Mouse (Mus musculus) right cerebral cortex, adult 2 months (tissue): ENCODE results near the gene Hps4.

ENCODE experiments used
- DNase-seq, 2 experiments: peaks; one replicate each; pipeline ENCODE4 v3.0.0; 2021 to 2022; ENCODE audit warnings: low spot score in 2 of 2

The Hps4 gene

DNA sequence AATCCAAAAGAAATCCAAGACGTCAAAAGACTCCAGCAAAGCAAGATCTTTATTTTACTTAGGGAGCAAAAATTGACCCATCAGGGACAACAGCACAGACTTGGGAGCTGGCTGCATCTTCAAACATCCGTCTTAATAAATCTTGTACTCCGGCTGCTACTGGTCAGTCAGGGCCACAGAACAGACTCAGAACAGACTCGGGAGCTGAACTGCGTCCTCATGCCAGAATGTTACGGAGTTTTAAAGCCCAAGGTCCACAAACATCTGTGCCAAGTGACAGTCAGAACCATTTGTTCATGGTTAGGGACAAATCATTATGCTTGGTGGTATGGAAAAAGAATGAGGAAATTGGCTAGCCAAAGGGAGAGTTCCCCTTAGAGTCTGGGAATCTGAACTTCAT lies 19.6 kb upstream of the Hps4 start:
- no peak for DNase-seq

DNA sequence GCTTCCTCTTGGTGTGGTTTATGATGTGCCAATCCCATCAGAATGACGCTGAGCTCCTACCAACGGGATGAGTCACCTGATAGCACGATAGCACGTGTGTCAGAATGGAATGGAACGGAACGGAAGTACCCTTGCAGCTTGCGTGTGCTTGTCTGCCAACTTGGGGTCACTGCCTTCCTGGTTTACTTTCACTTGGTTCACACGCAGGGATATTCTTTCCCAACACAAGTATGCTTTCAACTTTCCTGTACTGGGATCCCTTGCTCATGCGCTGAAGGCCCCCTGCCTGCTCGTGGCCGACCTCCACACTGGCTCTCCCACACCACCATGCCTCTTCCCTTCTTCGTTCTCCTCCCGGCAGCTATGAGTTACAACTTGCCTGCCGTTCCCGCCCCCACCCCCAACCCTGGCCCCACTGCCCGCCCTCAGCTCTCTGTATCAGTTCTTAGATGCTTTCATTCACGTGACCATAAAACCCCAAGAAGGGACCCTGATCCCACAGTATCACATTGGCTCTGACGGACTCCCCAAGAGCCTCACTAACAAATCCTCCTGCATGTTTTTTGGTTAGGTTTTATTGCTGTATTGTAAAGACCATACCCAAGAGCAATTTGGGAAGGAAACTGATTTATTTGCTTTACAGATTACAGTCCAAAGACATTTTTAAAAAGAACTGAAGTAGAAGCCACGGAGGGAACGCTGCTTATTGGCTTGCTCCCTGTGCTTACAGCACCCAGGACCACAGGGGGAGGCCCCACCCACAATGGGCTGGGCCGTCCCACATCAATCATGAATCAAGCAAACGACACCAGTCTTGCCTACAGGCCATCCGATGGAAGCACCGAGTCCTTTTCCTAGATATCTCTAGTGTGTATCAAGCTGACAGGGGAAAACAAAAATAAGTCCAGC lies 18.0 kb upstream of the Hps4 start:
- DNase-seq: no peak

DNA sequence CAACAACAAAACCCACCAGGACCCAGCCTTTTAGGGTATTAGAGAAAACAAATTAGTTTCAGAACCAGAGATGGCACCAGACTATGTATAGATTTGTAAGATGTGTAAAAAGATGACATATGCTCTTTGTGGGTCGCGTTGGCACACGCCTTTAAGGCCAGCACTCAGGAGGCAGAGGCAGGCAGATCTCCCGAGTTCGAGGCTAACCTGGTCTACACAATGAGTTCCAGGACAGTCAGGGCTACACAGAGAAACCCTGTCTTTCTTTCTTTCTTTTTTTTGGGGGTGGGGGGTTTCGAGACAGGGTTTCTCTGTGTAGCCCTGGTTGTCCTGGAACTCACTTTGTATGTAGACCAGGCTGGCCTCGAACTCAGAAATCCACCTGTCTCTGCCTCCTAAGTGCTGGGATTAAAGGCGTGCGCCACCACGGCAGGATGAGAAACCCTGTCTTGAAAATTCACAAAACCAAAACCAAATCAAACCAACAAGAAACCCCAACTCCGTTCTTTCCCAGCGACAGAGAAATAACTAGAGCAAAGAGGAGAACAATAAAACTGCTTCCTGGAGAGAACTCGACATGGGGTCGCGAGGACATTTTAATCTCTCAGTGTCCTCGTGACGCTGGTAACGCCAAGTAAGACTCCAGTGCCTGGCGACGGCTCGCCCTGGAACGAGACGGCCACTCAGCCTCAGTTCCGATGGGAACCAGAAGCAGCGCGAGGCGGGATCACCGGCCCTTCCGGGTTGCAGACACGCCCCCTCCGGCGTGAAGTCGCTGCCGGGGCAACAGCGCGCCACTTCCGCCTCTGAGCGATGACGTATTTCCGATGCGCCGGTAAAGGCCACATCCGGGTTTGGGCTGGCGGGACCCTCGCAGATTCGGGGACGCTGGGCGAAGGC lies 17.1 kb upstream of the Hps4 start, which contains the start of gene Tfip11:
Tfip11 (plus strand) TSS at position 813 of the 900 bp plus-strand sequence.
- DNase-seq: peak; percentile 98

DNA sequence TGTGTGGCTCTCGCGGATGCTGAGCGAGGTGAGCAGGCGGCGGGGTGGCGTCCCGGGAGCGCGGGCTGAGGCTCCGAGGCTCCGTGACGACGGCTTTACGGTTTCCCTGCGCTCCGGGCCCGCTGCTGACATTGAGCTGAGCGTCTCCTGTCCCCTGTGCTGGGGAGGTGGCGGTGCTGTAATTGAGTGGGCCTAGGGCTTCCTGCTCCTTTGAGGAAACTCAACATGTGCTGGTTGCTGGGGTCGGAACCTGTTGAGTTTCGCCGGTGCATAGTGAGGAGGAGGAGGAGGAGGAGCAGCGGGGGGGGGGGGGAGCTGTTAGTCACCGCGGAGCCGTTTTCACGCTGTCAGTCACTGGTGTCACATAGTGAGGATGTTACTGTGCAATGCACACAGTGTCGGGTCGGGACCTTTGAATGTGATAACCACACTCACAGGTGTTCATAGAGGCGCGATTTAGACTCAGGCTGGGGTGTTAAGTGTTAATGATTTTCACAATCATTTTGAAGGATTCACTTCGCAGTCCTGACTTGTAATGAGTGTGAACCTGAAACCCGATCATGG lies 16.4 kb upstream of the Hps4 start:
- DNase-seq: no peak

DNA sequence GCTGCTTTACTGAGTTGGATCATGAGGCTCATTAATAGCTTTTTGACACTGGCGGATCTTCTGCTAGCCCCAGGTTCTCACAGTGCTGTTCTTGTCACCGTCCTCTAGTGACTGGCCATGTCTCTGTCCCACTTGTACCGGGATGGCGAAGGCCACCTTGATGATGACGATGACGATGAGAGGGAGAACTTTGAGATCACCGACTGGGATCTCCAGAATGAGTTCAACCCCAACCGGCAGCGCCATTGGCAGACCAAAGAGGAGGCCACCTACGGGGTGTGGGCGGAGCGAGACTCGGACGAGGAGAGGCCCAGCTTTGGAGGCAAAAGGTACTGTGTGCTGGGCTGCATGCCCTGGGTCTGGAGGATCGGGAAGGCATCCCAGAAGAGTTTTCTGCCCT lies 15.0 kb upstream of the Hps4 start:
- DNase-seq: no peak

DNA sequence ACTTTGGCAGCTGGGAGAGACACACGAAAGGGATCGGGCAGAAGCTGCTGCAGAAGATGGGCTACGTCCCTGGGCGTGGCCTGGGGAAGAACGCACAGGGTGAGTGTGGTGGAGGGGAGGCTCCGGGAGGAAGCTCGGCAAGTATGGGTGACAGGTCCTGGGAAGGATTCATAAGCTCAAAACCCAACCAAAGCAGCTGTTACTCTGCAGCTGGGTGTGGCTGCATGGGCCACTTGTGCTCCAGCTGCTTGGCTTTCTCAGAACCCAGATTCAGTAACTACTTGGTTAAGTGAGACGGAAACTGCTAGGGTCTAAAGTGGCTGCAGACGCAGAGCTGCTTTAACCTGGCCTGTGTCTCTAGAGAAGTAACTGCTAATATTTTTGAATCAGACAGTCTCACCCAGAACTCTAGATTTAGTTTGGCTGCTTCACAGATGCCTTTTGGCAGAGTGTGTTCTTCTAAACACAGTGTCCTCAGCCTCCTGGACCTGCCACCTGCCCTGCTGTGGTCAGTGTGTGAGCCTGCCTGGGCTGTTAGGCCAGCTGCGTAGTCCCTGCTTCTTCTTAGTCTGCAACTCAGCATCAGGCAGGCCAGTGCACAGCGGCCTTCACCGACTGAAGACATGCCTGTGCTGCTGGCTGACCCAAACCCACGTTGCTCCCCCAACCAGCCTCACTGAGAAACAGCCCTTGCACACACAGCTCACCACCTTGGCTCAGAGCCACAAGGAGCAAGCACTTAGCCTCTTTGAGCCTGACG lies 12.9 kb upstream of the Hps4 start:
- DNase-seq: no peak

DNA sequence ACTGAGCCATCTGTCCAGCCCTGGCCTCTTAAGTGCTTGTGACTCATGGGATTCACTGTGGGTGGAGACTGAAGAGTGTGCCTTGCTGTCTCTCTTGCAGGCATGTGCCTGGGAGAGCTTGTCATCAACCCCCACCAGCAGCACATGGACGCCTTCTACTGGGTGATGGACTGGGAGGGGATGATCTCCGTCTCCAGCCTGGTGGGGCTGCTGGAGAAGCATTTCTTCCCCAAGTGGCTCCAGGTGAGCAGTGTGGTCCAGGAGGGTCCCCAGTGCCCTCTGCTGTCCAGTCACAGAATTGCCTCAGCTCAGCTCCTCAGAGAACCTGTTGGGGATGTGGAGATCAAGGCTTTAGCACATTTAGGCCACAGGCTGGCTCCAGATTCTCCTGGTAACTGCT lies 7.4 kb upstream of the Hps4 start:
- peak; percentile 55 for DNase-seq

DNA sequence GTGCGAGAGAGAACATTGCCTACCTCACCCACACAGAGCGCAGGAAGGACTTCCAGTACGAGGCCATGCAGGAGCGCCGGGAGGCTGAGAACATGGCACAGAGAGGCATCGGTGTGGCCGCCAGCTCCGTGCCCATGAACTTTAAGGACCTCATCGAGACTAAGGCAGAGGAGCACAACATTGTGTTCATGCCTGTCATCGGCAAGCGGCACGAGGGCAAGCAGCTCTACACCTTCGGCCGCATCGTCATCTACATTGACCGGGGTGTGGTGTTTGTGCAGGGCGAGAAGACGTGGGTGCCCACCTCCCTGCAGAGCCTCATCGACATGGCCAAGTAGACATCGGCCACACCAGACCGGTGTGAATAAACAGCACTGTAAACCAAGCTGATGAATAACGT lies 5.9 kb upstream of the Hps4 start:
- no peak for DNase-seq

DNA sequence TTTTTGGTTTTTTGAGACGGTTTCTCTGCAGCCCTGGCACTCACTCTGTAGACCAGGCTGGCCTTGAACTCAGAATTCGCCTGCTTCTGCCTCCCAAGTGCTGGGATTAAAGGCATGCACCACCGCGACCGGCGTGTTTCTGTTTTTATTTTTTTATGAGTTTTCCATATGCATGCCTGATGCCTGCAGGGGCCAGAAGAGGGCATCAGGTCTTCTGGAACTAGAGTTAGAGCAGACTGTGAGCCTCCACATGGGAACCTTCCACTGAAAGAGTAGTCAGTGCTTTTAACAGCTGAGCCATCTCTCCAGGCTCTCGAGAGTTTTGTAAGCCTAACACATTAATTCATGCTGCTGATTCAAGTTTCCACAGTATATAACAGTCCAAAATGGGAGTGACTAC lies 3.7 kb upstream of the Hps4 start:
- no peak for DNase-seq

DNA sequence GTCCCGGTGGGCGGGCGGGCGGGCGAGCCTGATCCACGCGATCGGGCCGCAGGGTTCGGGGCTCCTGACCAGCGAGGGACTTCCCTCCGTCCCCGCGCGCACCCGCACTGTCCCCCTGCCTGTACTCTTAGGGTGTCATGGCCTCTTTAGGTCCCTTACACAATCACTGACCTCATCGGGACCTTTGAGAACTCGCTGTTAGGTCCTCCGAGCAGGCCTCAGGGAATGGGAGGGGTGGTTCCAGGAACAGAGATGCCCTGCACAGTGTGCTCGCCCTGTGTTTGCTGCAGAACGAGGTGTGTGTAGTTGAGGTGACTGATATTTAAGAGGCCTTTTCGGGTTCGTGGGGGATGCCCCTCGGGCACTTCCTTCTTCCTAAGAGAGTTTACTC lies 317 bp downstream of the Hps4 start:
- DNase-seq: peak in 1 of 2 experiments; percentile 47

DNA sequence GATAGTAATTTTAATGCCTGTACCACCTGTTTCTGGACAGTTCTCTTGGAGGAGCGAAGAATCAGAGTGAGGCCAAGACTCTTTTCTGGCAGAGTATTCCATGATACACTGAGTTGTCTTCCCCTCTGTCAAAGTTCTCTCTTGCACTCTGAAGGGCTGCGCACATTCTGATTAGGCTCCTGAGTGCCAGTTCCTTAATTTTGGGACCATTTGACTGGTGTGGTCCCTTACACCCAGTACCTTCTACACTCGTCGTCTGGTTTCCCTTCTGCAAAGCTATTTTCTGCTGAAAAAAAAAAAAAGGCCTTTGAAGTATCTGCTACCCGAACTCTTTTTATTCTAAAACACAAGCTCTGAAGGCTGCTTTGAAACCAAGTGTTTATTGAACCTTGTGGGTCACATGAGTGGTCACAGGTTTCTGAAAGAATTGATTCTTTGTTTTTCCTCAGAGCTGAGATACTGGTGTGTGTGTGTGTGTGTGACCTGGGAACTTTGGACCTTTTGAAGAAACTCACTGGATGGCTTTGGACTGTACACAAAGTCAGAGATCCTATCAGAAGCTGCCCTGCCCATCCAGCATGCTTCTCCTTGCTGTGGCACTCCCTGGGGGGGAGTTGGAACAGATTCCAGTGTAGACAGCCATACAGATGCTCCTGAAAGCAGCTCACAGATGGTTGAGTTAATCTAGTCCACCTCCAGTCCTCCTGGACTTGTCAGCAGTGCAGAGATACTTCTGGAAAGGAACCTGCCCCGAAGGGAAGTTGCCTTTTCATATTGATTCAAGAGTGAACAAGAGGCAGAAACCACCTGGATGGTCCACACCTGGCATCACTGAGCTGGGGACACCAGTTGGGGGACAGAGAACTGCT lies 1.4 kb downstream of the Hps4 start:
- peak; percentile 56 to 58 for DNase-seq

DNA sequence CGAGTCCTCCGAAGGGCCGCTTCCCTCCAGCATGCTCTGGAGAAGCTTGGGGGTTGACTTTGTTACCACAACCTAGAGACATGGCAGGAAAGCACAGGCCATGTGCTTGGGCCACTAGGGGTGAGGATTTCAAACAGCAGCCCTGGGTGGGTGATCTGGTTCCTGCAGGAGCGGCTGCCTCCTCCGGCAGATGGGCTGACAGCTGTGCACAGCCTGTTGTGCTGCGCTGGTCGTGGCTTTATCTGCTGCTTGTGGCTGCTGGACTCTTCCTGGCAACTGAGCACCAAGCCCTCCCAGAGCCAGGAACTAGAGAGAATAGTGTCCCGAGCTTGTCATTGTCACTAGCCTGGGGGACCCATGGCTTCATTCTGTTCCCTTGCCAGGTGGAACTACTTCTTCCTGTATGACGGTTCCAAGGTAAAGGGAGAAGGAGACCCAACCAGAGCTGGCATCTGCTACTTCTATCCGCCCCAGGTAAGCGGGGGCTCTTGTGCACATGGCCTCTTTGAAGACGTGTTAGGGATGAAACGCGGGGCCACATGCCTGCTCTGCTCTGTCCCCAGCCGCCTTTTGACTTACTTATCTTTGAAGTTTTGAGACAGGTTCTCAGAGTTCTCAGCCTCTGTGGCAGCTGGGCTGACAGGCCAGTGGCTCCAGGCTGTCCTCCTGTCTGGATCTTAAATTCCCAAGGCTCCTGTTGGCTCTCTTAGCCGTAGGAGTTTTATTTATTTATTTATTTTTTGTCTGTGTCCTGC lies 3.5 kb downstream of the Hps4 start:
- DNase-seq: no peak

DNA sequence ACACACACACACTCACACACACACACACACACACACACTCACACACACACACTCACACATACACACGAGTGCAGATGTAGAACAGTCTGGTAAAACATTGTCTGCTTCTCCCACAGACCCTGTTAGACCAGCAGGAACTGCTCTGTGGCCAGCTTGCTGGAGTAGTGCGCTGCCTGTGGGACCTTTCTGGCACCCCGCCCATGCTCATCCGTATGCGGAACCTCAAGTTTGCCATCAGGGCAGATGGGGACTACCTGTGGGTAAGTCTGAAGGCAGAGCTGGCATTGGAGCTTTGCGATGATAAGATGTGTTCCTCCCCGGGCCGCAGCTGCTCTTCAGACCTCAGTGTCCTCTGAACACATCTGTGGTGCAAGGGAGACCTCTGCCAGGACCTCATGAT lies 6.3 kb downstream of the Hps4 start:
- DNase-seq: no peak

DNA sequence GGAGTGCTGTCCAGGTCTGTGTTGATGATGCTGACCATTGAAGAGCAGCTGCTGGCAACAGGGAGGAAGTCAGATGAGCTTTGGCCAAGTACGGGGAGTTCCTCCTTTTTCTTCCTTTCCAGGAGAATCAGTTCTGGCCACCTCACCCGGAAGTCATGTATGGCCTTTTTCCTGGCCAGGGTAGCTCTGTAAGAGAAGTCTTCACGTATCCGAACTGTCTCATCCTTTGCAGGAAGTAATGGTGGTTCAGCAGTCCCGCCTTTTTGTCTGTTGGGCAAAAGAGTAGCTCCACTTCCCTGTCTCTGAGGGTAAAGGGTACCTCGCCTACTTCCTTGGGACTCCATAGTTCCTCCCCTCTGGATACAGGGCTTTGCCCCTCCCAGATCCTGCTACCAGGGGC lies 12.6 kb downstream of the Hps4 start:
- DNase-seq: no peak

DNA sequence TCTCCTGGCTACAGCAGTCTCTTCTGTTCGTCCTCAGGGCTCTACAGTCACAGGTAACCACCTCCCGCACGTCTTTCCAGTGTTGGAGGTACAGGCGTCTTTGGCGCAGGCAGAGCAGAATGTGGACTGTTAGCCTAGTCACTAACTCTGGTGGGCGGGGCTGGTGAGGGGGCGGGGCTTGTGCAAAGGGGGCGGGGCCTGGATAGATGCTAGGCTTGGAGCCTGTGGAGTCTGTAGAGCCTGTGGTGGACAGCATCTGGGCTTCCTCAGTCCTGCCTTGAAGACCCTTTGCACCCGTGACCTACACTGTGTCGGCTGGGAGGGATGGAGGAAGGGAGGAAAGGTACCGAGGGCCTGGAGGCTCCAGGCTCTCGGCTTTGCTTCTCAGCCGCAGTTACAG lies 13.0 kb downstream of the Hps4 start, which contains the start of gene Gm6583:
Gm6583 (minus strand) TSS at position 124 of the 400 bp plus-strand sequence.
- no peak for DNase-seq

DNA sequence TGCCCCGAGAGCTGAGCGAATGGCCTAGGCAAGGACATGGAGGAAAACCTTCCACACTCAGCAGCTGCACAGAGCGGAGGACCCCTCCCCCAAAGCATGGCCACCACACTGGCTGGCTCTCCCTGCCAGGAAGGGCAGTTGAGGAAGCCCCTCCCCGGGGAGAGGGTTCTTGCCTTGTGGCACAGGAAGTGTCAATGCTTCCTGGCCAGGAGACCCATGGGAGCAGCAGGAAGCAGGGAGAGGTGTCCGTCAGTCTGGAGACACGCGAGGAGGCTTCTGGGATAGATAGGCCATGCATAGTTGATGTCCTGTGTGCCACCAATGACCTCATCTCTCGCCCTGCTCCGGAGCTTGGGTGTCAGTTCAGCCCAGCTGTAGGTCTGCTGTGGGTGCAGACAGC lies 13.4 kb downstream of the Hps4 start:
- no peak for DNase-seq

DNA sequence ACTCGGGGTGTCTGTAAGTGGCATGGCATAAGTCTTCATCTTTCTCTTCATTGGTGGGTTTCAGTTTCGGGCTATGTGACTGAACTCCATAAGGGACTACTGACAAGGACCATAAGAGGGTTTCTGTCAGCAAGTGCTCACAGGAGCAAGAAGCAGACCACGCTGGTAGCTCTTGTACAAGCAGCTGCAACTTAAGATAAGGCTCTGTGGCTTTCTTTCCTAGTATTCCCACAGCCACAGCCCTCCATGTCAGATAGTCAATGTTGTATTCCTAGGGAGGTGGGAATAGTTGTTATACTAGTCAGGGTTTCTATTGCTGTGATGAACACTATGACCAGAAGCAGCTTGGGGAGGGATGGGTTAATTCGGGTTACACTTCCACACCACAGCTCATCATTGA lies 16.6 kb downstream of the Hps4 start:
- no peak for DNase-seq

DNA sequence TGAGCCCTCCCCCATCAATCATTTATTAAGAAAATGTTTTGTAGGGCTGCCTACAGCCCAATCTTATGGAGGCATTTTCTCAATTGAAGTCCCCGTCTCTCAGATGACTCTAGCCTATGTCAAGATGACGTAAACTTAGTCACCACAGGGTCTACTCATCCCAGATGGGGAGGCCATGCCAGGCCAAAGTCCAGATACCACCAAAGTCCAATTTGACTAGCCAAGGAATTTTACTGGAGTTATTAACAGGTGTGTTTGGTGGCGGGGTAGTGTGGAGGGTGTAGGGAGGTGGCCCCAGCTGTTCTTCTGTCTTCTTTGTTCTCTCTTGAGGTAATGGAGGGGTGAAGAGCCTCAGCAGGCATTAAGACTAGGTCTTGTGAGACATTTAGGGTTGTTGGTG lies 17.2 kb downstream of the Hps4 start:
- no peak for DNase-seq

DNA sequence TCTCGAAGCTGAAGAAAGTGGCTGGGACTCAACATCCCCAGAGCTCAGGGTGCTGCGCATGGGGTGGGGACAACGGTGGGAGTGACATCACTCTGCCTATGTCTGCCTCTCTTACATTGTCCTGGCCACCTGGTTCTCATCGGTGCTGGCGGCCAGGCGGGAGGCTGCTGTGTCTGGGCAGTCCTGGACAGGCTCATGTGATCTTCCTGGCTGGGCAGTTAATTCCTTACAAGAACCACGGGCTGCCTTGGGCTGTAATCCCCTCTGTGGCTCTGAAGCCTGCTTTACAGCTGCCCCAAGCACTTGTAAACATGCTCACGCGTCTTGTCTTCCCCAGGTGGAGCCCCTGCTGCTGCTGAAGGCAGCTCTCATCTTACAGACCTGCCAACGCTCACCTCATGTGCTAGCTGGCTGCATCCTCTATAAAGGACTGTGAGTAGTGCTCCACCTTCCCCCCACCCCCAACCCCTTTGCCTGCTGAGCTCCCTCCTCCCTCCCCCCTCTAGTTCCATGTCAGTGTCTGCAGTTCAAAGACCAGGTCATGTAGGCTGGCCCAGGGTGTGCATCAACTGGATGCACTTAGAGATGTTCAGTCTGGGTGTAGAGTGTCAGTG lies 21.4 kb downstream of the Hps4 start:
- DNase-seq: no peak
